Mouse (Mus musculus) hindbrain, embryonic 10.5 days (tissue): ENCODE data around the gene Dgkq. TPM values are rescaled to one million over a fixed set of nuclear protein-coding genes. Genes with fewer than 3 reads are reported as not detected.

Experiments
- DNase-seq: peaks from one replicate; pipeline ENCODE4 v3.0.0-alpha.2; 2017; ENCODE audit warnings: low spot score
- H3K27ac ChIP-seq: fragments of 300-500 bp; sonication (generic); 2 replicates; pipeline ENCODE4 v1.5.1; 2016; ENCODE audit warnings: mild to moderate bottlenecking, moderate library complexity
- H3K27me3 ChIP-seq: fragments of 300-500 bp; sonication (generic); 2 replicates; pipeline ENCODE4 v1.6.1; 2016; ENCODE audit warnings: mild to moderate bottlenecking; ENCODE audit not compliant: poor library complexity, insufficient read depth, severe bottlenecking
- H3K36me3 ChIP-seq: fragments of 300-500 bp; sonication (generic); 2 replicates; pipeline ENCODE4 v1.6.1; 2016; ENCODE audit warnings: mild to moderate bottlenecking, moderate library complexity
- H3K4me1 ChIP-seq: fragments of 300-500 bp; sonication (generic); replicated peaks from 2 replicates; pipeline ENCODE4 v1.6.1; 2016; ENCODE audit warnings: mild to moderate bottlenecking
- H3K4me3 ChIP-seq: fragments of 300-500 bp; sonication (generic); 2 replicates; pipeline ENCODE4 v1.5.1; 2016; ENCODE audit warnings: mild to moderate bottlenecking, moderate library complexity
- H3K9me3 ChIP-seq: fragments of 300-500 bp; sonication (generic); 2 replicates; pipeline ENCODE4 v1.6.1; 2016; ENCODE audit warnings: mild to moderate bottlenecking, moderate library complexity
- WGBS: fragments of 180-500 bp; shearing (Covaris S2); methylation state at CpG from one replicate; pipeline ENCODE4 v1.1.7; 2016; 5-methylcytosine and 5-hydroxymethylcytosine counted together
- polyA plus RNA-seq: library from polyadenylated mRNA; unstranded; fragments of >200 nt; fragmentation: Nextera tagmentation; extraction: Ambion mirVana; gene quantifications from 2 replicates; pipeline ENCODE4 v1.2.1, GENCODE M21; 2016

Dgkq gene
- polyA plus RNA-seq, 1 experiment from 2014 or later = 15.1 TPM

DNA sequence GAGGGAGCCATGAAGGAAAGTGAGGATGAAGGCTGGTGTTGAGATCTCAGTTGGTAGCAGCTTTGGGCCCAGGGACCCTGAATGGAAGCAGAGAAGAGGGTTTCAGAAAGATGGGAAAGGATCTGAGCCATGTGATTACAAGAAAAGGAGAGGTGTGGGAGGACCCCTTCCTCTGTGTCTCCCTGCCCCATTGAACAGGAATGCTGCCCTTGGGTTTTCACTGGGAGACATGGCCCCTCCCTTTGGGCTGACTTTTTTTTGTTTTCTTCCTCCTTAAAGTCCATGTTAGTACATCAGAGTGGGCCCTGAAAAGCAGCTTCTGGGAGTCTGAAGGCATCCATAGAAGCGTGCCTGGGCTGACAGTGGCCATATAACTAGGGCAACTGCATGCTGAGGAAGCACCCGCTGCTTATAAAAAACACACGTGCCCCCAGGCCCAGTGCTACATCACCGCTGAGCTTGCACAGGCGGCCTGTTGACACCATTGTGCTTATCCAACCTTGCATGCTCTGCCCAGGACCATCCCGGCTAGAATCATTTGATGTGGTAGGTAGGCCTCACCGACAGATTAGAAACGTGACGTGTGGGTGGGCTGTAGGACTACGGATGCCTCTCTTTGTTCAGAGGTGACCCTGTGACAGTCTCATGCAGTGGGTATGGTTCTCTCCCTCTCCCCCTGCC, 32.0 kb upstream of the Dgkq start:
- Histone ChIP-seq H3K4me1 (peaks cover 67% of the 10 kb centered on the region), H3K27ac (no peak overlapping the region), H3K36me3 (peaks cover 44% of the 10 kb centered on the region), H3K27me3 (0 out of 2 replicates have a peak, but pooled peaks cover 1% of the 10 kb centered on the region), H3K4me3 (no peak overlapping the region), H3K9me3 (no peaks in the 10 kb centered on the region)
- no peak for DNase-seq
- 71% methylated on average over 10 of the region's 10 CpGs for WGBS

DNA sequence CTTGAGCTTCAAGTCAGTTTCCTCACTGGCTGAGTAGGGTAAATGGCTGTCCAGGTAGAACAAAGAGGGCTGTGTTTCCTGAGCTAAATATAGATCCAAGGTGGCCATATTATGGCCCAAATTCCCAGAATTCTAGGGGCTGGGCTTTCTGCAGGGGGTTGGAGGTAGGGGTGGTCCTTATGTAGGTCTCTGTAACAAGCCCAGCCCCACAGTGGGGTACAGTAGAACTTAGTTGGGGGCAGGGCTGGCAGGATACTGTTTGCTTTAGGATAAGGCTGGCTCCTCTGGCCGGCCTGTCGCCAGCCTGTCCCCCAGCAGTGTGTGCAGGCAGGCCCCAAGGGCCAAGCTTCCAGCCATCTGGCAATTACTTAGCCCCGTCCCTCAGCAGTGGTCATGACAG, 30.9 kb upstream of the Dgkq start:
- peaks cover 12% of the 10 kb centered on the region for H3K27me3 ChIP-seq
- WGBS = 41% methylated on average over 3 of the region's 3 CpGs
- peak overlapping the region; percentile 42; the same call in 1 of the 2 replicates for H3K27ac ChIP-seq
- no peak overlapping the region for H3K4me3 ChIP-seq
- peaks cover 78% of the 10 kb centered on the region for H3K4me1 ChIP-seq
- H3K36me3 ChIP-seq = peaks cover 36% of the 10 kb centered on the region
- H3K9me3 ChIP-seq = no peaks in the 10 kb centered on the region
- DNase-seq = no peak

DNA sequence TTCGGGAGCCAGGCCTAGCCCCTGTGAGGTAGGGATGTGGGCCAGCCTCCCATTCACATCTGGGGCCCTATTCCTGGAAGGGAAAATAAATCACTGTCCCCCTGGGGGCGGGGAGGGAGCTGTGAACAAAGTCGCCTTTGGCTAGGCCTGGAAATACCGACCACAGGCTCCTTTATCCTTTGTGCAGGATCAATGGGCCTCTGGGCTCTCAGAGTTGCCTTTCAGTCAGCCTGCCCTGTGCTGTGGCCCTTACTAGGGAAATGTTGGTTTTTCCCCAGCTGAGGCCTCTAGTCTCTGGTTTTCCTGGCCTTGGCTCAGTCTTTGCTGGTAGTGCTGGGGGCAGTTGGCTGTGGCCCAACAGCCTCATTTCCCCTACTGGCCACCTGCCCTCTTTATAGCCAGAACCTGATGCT, 27.9 kb upstream of the Dgkq start:
- 18% methylated on average over 4 of the region's 4 CpGs for WGBS
- H3K4me1 ChIP-seq = peaks cover 90% of the 10 kb centered on the region
- peak; percentile 59 for DNase-seq
- peak overlapping the region; percentile 80 for H3K27ac ChIP-seq
- peaks cover 27% of the 10 kb centered on the region for H3K27me3 ChIP-seq
- H3K36me3 ChIP-seq = peaks cover 8% of the 10 kb centered on the region; the same call in 1 of the 2 replicates
- no peaks in the 10 kb centered on the region for H3K9me3 ChIP-seq
- H3K4me3 ChIP-seq = peak overlapping the region; percentile 18; the same call in 1 of the 2 replicates

GRCm38 (mm10) chr5:108696542-108696941, 27.1 kb upstream of the Dgkq start:
- WGBS = 80% methylated on average over 3 of the region's 3 CpGs
- DNase-seq = no peak
- peak overlapping the region; percentile 85; the same call in 1 of the 2 replicates for H3K4me3 ChIP-seq
- H3K27me3 ChIP-seq = peaks cover 35% of the 10 kb centered on the region
- peaks cover 92% of the 10 kb centered on the region for H3K4me1 ChIP-seq
- H3K27ac ChIP-seq = peak overlapping the region; percentile 80
- 0 out of 2 replicates have a peak, but pooled peaks cover 6% of the 10 kb centered on the region for H3K36me3 ChIP-seq
- H3K9me3 ChIP-seq = no peaks in the 10 kb centered on the region

- no peak for DNase-seq
- Histone ChIP-seq H3K27ac (0 out of 2 replicates have a peak overlapping the region, but pooled peaks have one; percentile 80), H3K36me3 (0 out of 2 replicates have a peak, but pooled peaks cover 6% of the 10 kb centered on the region), H3K4me1 (peaks cover 85% of the 10 kb centered on the region), H3K9me3 (no peaks in the 10 kb centered on the region), H3K4me3 (peak overlapping the region; percentile 85), H3K27me3 (peaks cover 39% of the 10 kb centered on the region)
- WGBS = 93% methylated on average over 12 of the region's 12 CpGs
Measured at GRCm38 (mm10) chr5:108695861-108696260, 26.4 kb upstream of the Dgkq start.

GRCm38 (mm10) chr5:108694352-108695261, 25.1 kb upstream of the Dgkq start:
- peak; percentile 56 for DNase-seq
- under 1% methylated on average over 96 of the region's 99 CpGs for WGBS
- Histone ChIP-seq H3K4me1 (peaks cover 73% of the 10 kb centered on the region), H3K4me3 (peak overlapping the region; percentile 85), H3K27me3 (peaks cover 39% of the 10 kb centered on the region), H3K36me3 (0 out of 2 replicates have a peak, but pooled peaks cover 6% of the 10 kb centered on the region), H3K27ac (peak overlapping the region; percentile 91), H3K9me3 (no peaks in the 10 kb centered on the region)

GRCm38 (mm10) chr5:108693872-108694288, 24.4 kb upstream of the Dgkq start:
- peak; percentile 93 for DNase-seq
- Histone ChIP-seq H3K27me3 (peaks cover 39% of the 10 kb centered on the region), H3K9me3 (no peaks in the 10 kb centered on the region), H3K36me3 (0 out of 2 replicates have a peak, but pooled peaks cover 6% of the 10 kb centered on the region), H3K4me3 (peak overlapping the region; percentile 85), H3K4me1 (peaks cover 66% of the 10 kb centered on the region), H3K27ac (peak overlapping the region; percentile 91)
- 0% methylated on average over 38 of the region's 43 CpGs for WGBS

DNA sequence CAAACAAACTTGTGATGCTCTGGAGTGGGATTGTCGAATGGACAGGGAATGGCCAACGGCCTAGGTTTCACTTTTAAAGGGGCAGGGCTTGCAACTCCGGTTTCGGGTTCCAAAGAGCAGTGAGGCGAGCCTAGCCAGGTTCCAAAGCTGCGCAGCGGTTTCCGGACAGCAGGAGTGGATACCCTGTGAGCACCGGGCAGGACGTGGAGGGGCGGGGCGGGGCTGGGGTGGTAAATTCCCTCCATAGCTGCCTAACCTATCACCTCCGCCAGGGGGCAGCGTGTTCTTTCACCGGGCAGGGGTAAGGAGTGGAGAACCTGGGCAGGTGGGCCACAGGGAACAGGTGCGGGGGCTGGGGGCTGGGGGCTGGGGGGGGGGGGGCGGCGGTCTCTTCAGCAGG, 22.8 kb upstream of the Dgkq start, which contains the start of gene Fgfrl1:
Fgfrl1 (plus strand) TSS at position 112 of the 400 bp plus-strand sequence.
- 2% methylated on average over 16 of the region's 18 CpGs for WGBS
- H3K27ac ChIP-seq = no peak within 1 kb of the TSS
- 0 out of 2 replicates have a peak, but pooled peaks cover 3% of the 10 kb centered on the region for H3K36me3 ChIP-seq
- peak; percentile 61 for DNase-seq
- H3K4me1 ChIP-seq = peaks cover 50% of the 10 kb centered on the region
- peak within 1 kb of the TSS; percentile 85 for H3K4me3 ChIP-seq
- H3K27me3 ChIP-seq = peaks cover 39% of the 10 kb centered on the region
- H3K9me3 ChIP-seq = no peaks in the 10 kb centered on the region

- no peak overlapping the region for H3K4me3 ChIP-seq
- H3K36me3 ChIP-seq = 0 out of 2 replicates have a peak, but pooled peaks cover 3% of the 10 kb centered on the region
- H3K27ac ChIP-seq = no peak overlapping the region
- no peaks in the 10 kb centered on the region for H3K9me3 ChIP-seq
- DNase-seq = no peak
- peaks cover 39% of the 10 kb centered on the region for H3K4me1 ChIP-seq
- WGBS = 75% methylated on average over 4 of the region's 4 CpGs
- H3K27me3 ChIP-seq = peaks cover 35% of the 10 kb centered on the region
Measured at GRCm38 (mm10) chr5:108691152-108691551, 21.7 kb upstream of the Dgkq start.

DNA sequence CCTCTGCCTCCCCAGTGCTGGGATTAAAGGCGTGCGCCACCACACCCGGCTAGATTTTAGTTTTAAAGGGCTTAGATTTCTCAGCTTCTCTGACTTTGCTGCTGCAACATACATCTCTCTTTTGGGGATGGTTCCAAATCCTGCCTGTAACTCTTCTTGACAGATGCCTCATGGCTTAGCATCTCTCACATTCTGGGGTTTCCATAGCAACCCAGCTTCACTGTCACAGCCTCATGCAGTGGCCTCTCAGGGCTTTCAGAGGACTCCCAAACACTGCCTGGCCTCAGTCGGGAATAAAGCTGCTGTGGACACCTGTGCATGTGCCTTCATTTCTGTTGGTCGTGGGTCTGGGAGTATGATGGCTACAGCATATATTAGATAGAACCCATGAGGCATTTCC, 19.6 kb upstream of the Dgkq start:
- H3K36me3 ChIP-seq = no peaks in the 10 kb centered on the region

GRCm38 (mm10) chr5:108680871-108681270, 11.4 kb upstream of the Dgkq start:
- no peaks in the 10 kb centered on the region for H3K9me3 ChIP-seq
- H3K36me3 ChIP-seq = no peaks in the 10 kb centered on the region
- DNase-seq = no peak
- no peak overlapping the region for H3K4me3 ChIP-seq
- 91% methylated on average over 6 of the region's 6 CpGs for WGBS
- H3K27me3 ChIP-seq = no peaks in the 10 kb centered on the region
- H3K27ac ChIP-seq = no peak overlapping the region
- peaks cover 16% of the 10 kb centered on the region for H3K4me1 ChIP-seq

More for the DNA sequence above, 19.6 kb upstream of the Dgkq start:
- no peak for DNase-seq
- Histone ChIP-seq H3K27ac (no peak overlapping the region), H3K27me3 (peaks cover 24% of the 10 kb centered on the region), H3K9me3 (no peaks in the 10 kb centered on the region), H3K4me3 (no peak overlapping the region), H3K4me1 (peaks cover 20% of the 10 kb centered on the region)
- 77% methylated on average over 5 of the region's 5 CpGs for WGBS

DNA sequence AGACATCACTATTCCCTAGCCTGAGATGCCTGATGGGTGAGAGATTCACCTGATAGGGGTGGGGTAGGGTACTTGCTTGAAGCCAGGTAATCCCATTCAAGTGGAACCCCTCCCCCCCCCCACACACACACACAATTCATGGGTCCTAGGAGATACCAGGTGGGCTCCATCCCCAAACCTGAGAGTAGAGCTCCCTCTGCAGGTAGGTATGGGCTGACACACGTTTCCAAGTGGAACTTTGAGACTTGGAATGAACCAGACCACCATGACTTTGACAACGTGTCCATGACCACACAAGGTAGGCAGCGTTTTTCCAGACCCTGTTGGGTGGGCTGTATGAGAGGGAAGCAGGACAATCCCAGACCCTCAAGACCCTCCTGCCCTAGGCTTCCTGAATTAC, 10.4 kb upstream of the Dgkq start:
- Histone ChIP-seq H3K4me3 (no peak overlapping the region), H3K9me3 (no peaks in the 10 kb centered on the region), H3K4me1 (peaks cover 16% of the 10 kb centered on the region), H3K36me3 (no peaks in the 10 kb centered on the region), H3K27me3 (no peaks in the 10 kb centered on the region), H3K27ac (no peak overlapping the region)
- 58% methylated on average over 3 of the region's 3 CpGs for WGBS
- DNase-seq = no peak
